10 mouse cellular contexts compared by ENCODE assay signal in the genomic region with DNA sequence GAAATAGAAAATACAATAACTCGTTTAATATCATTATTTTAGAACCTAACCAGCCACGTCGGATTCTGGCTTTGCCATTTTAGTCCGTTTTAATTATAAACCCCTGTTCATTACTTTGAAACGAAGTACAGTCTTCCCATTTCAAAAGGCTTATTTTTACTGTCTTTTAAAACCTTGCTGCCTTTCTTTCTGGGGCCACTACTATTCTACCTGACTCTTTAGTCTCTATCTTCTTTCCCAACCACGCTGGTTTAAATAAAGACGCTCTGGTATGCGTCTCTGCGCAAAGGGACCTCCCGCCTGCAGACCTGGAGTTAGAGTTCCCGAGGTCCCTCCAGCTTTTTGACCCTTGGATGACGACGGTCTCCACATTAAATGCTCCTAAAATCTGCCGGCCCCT. TPM values are rescaled to one million over a fixed set of nuclear protein-coding genes. Genes with fewer than 3 reads are reported as not detected.
DNase-seq lines count a peak whose midpoint lies in the region; ATAC-seq and TF ChIP-seq lines count a peak whose summit lies in the region.
"Had no signal": no experiment of that assay in that cellular context is flagged by ENCODE, and none has a peak within 500 bp of the region (broad histone marks: within the 10 kb centered on the region; RNA-seq: fewer than 3 reads in every experiment).

No protein-coding gene starts in this region.

- no peak for TF ChIP-seq CTCF in gastrocnemius, adult 2 months (IDR thresholded peaks at IDR 0.05)

- WGBS in lung, embryonic 15.5 days = 2% methylated on average over 14 of the region's 14 CpGs
- WGBS in hindbrain, embryonic 16.5 days = under 1% methylated on average over 14 of the region's 14 CpGs
- WGBS in neural tube, embryonic 15.5 days = under 1% methylated on average over 14 of the region's 14 CpGs

- peak overlapping the region; percentile 90; the same call in 1 of the 2 replicates for H3K4me2 ChIP-seq in lung, embryonic 15.5 days
- no peak overlapping the region; the same call in 1 of the 2 replicates for H3K4me2 ChIP-seq in hindbrain, embryonic 16.5 days (ENCODE audit: low read length)
- H3K4me2 ChIP-seq in neural tube, embryonic 15.5 days = peak overlapping the region; percentile 80; the same call in 1 of the 2 replicates

- no peaks in the 10 kb centered on the region for H3K36me3 ChIP-seq in lung, embryonic 15.5 days
- H3K36me3 ChIP-seq in hindbrain, embryonic 16.5 days (ENCODE audit: control insufficient read depth, insufficient read depth, low read length) = no peaks in the 10 kb centered on the region
- H3K36me3 ChIP-seq in neural tube, embryonic 15.5 days = no peaks in the 10 kb centered on the region

- DNase-seq in gastrocnemius, adult 2 months = no peak
- DNase-seq in gastrocnemius, adult 8-10 months (ENCODE audit: low spot score in 2 of 2) = no peak
- DNase-seq in lung, postnatal 10 days = no peak
- no peak for DNase-seq in cerebellum, postnatal 4 days (ENCODE audit: low spot score in 2 of 2)
- DNase-seq in frontal cortex, postnatal 25 days (ENCODE audit: low spot score in 2 of 2) = no peak
- DNase-seq: adrenal gland, adult 2 months; right cerebral cortex, adult 18-20 months had no signal

- intact Hi-C loops in gastrocnemius, adult 2 months (cut with DNase I) = loop anchor here (10.0 kb wide), 1 partner anchor 120 kb away; no protein-coding TSS in a partner anchor

- peak overlapping the region; percentile 79 for H3K4me3 ChIP-seq in gastrocnemius, adult 2 months
- H3K4me3 ChIP-seq in lung, embryonic 15.5 days = peak overlapping the region; percentile 53
- H3K4me3 ChIP-seq in hindbrain, embryonic 16.5 days (ENCODE audit: low read length) = peak overlapping the region; percentile 34; the same call in 1 of the 2 replicates
- no peak overlapping the region for H3K4me3 ChIP-seq in neural tube, embryonic 15.5 days (replicated peaks)

- H3K27ac ChIP-seq in gastrocnemius, adult 2 months = peak overlapping the region; percentile 88
- no peak overlapping the region for H3K27ac ChIP-seq in lung, embryonic 15.5 days
- H3K27ac ChIP-seq in hindbrain, embryonic 16.5 days (ENCODE audit: low read depth, low read length) = no peak overlapping the region
- H3K27ac ChIP-seq in neural tube, embryonic 15.5 days (replicated peaks) = no peak overlapping the region

- peaks cover 25% of the 10 kb centered on the region for H3K4me1 ChIP-seq in lung, embryonic 15.5 days
- peaks cover 18% of the 10 kb centered on the region for H3K4me1 ChIP-seq in hindbrain, embryonic 16.5 days (ENCODE audit: control insufficient read depth, insufficient read depth, low read depth, low read length)
- H3K4me1 ChIP-seq in neural tube, embryonic 15.5 days = peaks cover 19% of the 10 kb centered on the region

- no peak for ATAC-seq in lung, embryonic 15.5 days (ENCODE audit: borderline replicate concordance, extremely low read depth, low FRiP score, low TSS enrichment)
- no peak for ATAC-seq in hindbrain, embryonic 16.5 days
- ATAC-seq in neural tube, embryonic 15.5 days (ENCODE audit: low FRiP score) = no peak

- no peaks in the 10 kb centered on the region for H3K9me3 ChIP-seq in lung, embryonic 15.5 days
- H3K9me3 ChIP-seq in hindbrain, embryonic 16.5 days (ENCODE audit: control insufficient read depth, low read length) = no peaks in the 10 kb centered on the region
- no peaks in the 10 kb centered on the region for H3K9me3 ChIP-seq in neural tube, embryonic 15.5 days (replicated peaks)

- no peak overlapping the region for H3K9ac ChIP-seq in lung, embryonic 15.5 days
- no peak overlapping the region for H3K9ac ChIP-seq in hindbrain, embryonic 16.5 days (ENCODE audit: low read depth, low read length)
- no peak overlapping the region for H3K9ac ChIP-seq in neural tube, embryonic 15.5 days (replicated peaks)

- H3K27me3 ChIP-seq in lung, embryonic 15.5 days = peaks cover 89% of the 10 kb centered on the region
- H3K27me3 ChIP-seq in hindbrain, embryonic 16.5 days (replicated peaks; ENCODE audit: control insufficient read depth, insufficient read depth, low read length) = peaks cover 57% of the 10 kb centered on the region
- peaks cover 85% of the 10 kb centered on the region for H3K27me3 ChIP-seq in neural tube, embryonic 15.5 days (replicated peaks)

RNA-seq across cellular contexts. Expression of a gene that starts 1.4 kb away (rescaled TPM):
- 10 to 100 TPM; 32.7 to 42.2 TPM for total RNA-seq in gastrocnemius, adult 2 months (2021)
- total RNA-seq in gastrocnemius, adult 8-10 months (2022) = 10 to 100 TPM; 21.2 to 27.7 (median 24.7) TPM
- polyA plus RNA-seq in lung, embryonic 15.5 days (2015; fragmentation: Nextera tagmentation; extraction: Ambion mirVana) = 17.6 and 19.0 TPM in 2 replicates
- 14.6 and 15.1 TPM in 2 replicates for polyA plus RNA-seq in hindbrain, embryonic 16.5 days (2015; fragmentation: Nextera tagmentation; extraction: Ambion mirVana)
- 14.7 and 14.8 TPM in 2 replicates for polyA plus RNA-seq in neural tube, embryonic 15.5 days (2015; fragmentation: Nextera tagmentation; extraction: Ambion mirVana)
